Mouse (Mus musculus) heart, embryonic 10.5 days (tissue): ENCODE results near the gene Lin7c. TPM values are rescaled to one million over a fixed set of nuclear protein-coding genes. Genes with fewer than 3 reads are reported as not detected.
"Not testable (repeated sequence)": the region's sequence is repeated elsewhere in the genome, so short reads cannot be mapped to it uniquely, and the experiment has no call there.

ENCODE experiments used
- DNase-seq: peaks from one replicate; pipeline ENCODE4 v3.0.0-alpha.2; 2017; ENCODE audit warnings: low spot score
- H3K27ac ChIP-seq: fragments of 300-500 bp; sonication (generic); 2 replicates; pipeline ENCODE4 v1.5.1; 2016; ENCODE audit warnings: mild to moderate bottlenecking
- H3K27me3 ChIP-seq: fragments of 300-500 bp; sonication (generic); 2 replicates; pipeline ENCODE4 v1.6.1; 2016; ENCODE audit warnings: mild to moderate bottlenecking; ENCODE audit not compliant: poor library complexity, insufficient read depth, severe bottlenecking
- H3K36me3 ChIP-seq: fragments of 300-500 bp; sonication (generic); 2 replicates; pipeline ENCODE4 v1.6.1; 2016; ENCODE audit warnings: mild to moderate bottlenecking, moderate library complexity
- H3K4me1 ChIP-seq: fragments of 300-500 bp; sonication (generic); 2 replicates; pipeline ENCODE4 v1.6.1; 2016; ENCODE audit warnings: mild to moderate bottlenecking
- H3K4me3 ChIP-seq: fragments of 300-500 bp; sonication (generic); 2 replicates; pipeline ENCODE4 v1.5.1; 2016; ENCODE audit warnings: mild to moderate bottlenecking, moderate library complexity
- H3K9me3 ChIP-seq: fragments of 300-500 bp; sonication (generic); 2 replicates; pipeline ENCODE4 v1.6.1; 2016; ENCODE audit warnings: mild to moderate bottlenecking, moderate library complexity
- WGBS: fragments of 180-500 bp; shearing (Covaris S2); methylation state at CpG from one replicate; pipeline ENCODE4 v1.1.7; 2016; 5-methylcytosine and 5-hydroxymethylcytosine counted together
- polyA plus RNA-seq: library from polyadenylated mRNA; unstranded; fragments of >200 nt; fragmentation: Nextera tagmentation; extraction: Ambion mirVana; gene quantifications from 2 replicates; pipeline ENCODE4 v1.2.1, GENCODE M21; 2016

Gene Lin7c
- 50.8 and 54.3 TPM in 2 replicates for polyA plus RNA-seq

DNA sequence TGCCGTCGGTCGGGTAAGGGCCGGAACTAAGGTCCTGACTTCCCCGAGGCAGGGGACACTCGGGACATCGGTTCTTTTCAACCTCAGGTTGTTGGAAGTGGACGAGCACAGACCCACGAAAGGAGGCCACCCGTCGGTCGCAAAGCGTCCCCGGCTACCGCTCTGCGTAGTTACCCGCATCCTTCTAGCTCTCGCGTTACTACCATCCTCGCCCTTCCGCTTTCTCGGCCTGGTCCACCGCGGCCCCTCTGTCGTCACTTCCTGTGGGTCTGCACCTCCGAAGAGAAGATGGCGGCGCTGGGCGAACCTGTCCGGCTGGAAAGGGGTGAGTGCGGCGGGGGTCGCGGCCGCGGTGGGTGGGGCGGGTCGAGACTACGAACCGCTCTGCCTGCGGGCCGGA is at the start of gene Lin7c:
TSS of gene Lin7c (plus strand) at position 257 of the 400 bp plus-strand sequence.
- WGBS, result under 1% methylated on average over 42 of the region's 42 CpGs
- Histone ChIP-seq H3K4me3 (peak within 1 kb of the TSS; percentile 95), H3K36me3 (peaks cover 15% of the 10 kb centered on the region), H3K27me3 (no peaks in the 10 kb centered on the region), H3K4me1 (peaks cover 7% of the 10 kb centered on the region; the same call in 1 of the 2 replicates), H3K9me3 (no peaks in the 10 kb centered on the region), H3K27ac (peak within 1 kb of the TSS; percentile 99)
- DNase-seq, result peak; percentile 98

DNA sequence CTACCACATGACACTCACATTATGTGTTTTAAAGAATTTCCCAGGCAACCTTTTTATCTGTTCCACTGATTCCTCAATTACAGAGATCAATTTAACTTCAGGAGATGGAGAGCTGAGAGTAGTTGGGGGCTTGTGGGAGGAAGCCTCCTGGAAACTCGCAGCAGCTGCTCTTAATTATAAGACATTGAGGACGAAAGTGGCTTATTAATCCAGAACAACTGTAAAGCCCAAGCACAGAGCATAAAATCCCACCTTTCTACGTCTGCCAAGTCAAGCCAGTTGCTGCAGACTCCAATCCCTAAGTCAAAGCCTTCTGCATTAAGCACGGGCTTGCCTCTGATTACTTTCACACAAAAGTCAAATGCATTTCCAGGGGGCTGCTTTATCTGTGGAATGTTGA is 44.3 kb upstream of the Lin7c start:
- H3K36me3 ChIP-seq, result no peaks in the 10 kb centered on the region

DNA sequence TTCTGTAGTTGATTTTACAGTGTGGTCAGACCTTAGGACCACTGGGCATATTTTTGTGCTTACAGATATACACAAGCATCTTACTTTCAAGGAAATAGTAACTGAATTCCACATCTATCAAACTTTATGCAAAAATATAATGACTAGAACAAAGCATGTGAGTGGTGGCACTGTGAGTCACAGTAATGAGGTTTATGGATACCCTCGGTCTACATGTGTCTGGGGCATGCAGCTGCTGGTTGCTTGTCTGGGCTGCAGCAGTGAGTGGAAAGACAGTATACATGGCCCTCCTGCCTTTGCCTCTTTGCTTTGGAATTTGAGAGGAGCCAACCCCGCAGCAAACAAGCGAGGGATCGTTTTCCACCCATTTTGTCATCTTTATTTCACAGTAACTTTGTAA is 42.3 kb upstream of the Lin7c start:
- Histone ChIP-seq H3K9me3 (no peaks in the 10 kb centered on the region), H3K4me3 (no peak overlapping the region), H3K36me3 (no peaks in the 10 kb centered on the region), H3K4me1 (no peaks in the 10 kb centered on the region), H3K27ac (no peak overlapping the region), H3K27me3 (no peaks in the 10 kb centered on the region)
- 64% methylated on average over 4 of the region's 4 CpGs for WGBS
- DNase-seq, result no peak

More for the DNA sequence above, 44.3 kb upstream of the Lin7c start:
- no peaks in the 10 kb centered on the region for H3K9me3 ChIP-seq
- no peak overlapping the region for H3K4me3 ChIP-seq
- 58% methylated on average over 4 of the region's 4 CpGs for WGBS
- no peaks in the 10 kb centered on the region for H3K27me3 ChIP-seq
- DNase-seq, result no peak
- H3K4me1 ChIP-seq, result no peaks in the 10 kb centered on the region
- no peak overlapping the region for H3K27ac ChIP-seq

DNA sequence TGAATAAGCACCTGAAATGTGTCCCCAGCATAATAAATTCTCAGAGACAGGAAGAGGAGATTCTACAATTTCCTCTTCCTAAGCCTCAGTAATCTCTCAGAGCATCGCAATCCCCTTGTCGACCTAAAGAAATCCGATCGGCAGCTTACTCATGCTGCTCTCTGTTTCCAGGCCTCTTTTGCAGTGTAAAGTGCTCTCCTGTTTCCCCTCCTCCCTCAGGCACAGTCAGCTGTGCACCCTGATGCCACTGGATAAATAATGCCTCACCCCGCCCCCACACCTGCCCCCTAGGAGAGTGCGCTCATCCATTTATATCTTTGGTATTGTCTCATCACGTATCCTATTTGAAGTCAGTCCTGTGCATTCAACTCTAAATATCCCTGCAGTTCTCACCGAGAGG is 41.9 kb upstream of the Lin7c start:
- no peak for DNase-seq
- WGBS, result 46% methylated on average over 8 of the region's 8 CpGs
- no peak overlapping the region for H3K27ac ChIP-seq
- H3K4me1 ChIP-seq, result no peaks in the 10 kb centered on the region
- H3K9me3 ChIP-seq, result no peaks in the 10 kb centered on the region
- no peaks in the 10 kb centered on the region for H3K27me3 ChIP-seq
- no peaks in the 10 kb centered on the region for H3K36me3 ChIP-seq
- no peak overlapping the region for H3K4me3 ChIP-seq

DNA sequence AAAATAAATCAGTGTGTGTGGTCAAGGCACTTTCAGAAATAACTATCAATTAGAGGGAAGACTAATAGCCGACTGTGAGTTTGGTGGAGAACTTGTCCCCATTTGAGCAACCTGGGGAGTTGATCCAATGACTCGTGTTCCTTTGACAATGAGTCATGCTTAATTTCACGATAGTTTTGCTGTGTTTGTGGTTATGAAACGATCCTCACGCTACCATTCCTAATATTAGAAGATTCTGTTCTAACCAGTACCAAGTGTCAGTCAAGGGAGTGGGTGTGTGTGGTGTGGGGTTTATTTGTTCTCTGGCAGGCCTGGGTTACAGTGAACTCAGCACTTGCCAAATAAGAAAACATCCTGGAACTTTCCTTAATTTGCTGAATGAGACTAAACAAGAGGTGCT is 35.1 kb upstream of the Lin7c start:
- H3K27ac ChIP-seq, result no peak overlapping the region
- no peak overlapping the region for H3K4me3 ChIP-seq
- no peaks in the 10 kb centered on the region for H3K36me3 ChIP-seq
- no peak for DNase-seq
- H3K27me3 ChIP-seq, result no peaks in the 10 kb centered on the region
- H3K4me1 ChIP-seq, result no peaks in the 10 kb centered on the region
- 78% methylated on average over 5 of the region's 5 CpGs for WGBS
- no peaks in the 10 kb centered on the region for H3K9me3 ChIP-seq

DNA sequence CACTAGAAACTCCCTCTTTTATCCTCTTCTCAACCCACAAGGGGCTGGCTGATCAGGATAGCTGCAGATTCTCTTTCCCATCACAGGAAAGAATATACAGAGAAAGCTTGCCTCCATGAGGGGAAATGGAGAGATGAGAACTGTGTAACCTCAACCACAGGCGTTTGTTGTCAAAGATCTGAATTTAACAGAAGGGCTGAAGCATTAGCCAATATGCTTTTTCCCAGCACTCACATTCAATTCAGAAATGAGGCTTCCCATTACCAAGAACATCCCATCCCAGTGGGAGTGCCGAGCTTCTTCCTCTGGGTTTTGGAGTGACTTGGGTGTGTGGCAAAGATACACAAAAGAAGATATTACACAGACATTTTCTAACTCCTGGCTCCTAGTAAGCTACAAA is 31.0 kb upstream of the Lin7c start:
- no peaks in the 10 kb centered on the region for H3K9me3 ChIP-seq
- no peak for DNase-seq

DNA sequence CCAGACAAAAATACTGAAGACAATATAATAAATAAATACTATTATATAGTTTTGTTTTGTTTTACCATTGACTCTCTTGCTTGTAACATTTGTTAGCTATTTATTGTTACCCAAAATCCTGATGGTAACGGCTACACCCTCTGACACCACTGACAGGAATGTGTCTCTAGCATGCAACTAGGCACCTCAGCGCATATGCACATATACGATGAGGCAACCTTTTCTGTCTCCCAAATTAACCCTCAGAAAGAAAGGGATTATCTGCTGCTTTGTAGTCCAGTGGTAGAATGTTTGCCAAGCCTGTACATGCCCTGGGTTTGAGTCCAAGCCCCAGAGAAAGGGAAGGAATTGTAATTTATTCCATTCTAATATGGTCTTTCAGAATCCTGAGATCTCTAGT is 29.8 kb upstream of the Lin7c start:
- 78% methylated on average over 3 of the region's 3 CpGs for WGBS
- no peaks in the 10 kb centered on the region for H3K4me1 ChIP-seq

More for the DNA sequence above, 31.0 kb upstream of the Lin7c start:
- H3K27ac ChIP-seq, result no peak overlapping the region
- H3K4me3 ChIP-seq, result no peak overlapping the region
- 51% methylated on average over 2 of the region's 2 CpGs for WGBS
- no peaks in the 10 kb centered on the region for H3K4me1 ChIP-seq
- no peaks in the 10 kb centered on the region for H3K36me3 ChIP-seq
- H3K27me3 ChIP-seq, result no peaks in the 10 kb centered on the region

DNA sequence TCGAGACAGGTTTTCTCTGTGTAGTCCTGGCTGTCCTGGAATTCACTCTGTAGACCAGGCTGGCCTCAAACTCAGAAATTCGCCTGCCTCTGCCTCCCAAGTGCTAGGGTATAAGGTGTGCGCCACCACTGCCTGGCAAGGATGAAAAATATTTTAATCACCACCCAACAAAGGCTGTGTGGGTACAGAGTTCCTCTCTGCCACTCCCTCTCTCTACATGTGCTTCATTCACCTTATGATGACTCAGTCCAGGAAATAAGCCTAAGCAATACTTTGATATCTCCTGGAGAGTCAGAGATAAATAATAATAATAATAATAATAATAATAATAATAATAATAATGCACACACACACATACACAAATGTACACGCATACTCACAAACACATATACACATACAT is 11.2 kb upstream of the Lin7c start:
- H3K27ac ChIP-seq, H3K36me3 ChIP-seq, H3K27me3 ChIP-seq, H3K4me3 ChIP-seq, H3K9me3 ChIP-seq, H3K4me1 ChIP-seq, DNase-seq: not testable (repeated sequence)
- WGBS, result 70% methylated on average over 4 of the region's 4 CpGs

More for the DNA sequence above, 29.8 kb upstream of the Lin7c start:
- H3K36me3 ChIP-seq, result no peaks in the 10 kb centered on the region
- no peaks in the 10 kb centered on the region for H3K27me3 ChIP-seq
- H3K27ac ChIP-seq, result no peak overlapping the region
- no peak overlapping the region for H3K4me3 ChIP-seq
- no peak for DNase-seq
- no peaks in the 10 kb centered on the region for H3K9me3 ChIP-seq

DNA sequence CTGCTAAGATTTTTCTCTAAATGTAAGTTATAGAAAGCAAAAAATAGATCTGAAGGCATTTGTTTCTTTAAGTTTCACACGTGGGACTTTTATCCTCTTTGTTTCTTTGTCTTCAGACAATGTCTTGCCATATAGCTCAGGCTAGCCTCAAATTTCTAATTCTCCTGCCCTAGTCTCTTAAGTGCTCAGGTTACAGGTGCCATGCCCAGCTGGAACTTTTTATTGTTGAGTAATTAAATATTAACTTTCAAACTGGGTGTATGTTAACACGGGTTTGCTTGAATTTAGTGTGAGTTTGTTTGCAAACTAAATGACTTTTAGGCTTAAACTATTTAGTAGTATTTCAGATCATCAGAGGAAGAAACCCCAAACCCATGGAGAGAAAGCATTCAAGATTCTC is 9.5 kb upstream of the Lin7c start:
- Histone ChIP-seq H3K27ac (no peak overlapping the region), H3K9me3 (no peaks in the 10 kb centered on the region), H3K36me3 (no peaks in the 10 kb centered on the region), H3K4me1 (no peaks in the 10 kb centered on the region), H3K27me3 (no peaks in the 10 kb centered on the region), H3K4me3 (no peak overlapping the region)
- no peak for DNase-seq
- 50% methylated on average over 2 of the region's 2 CpGs for WGBS

DNA sequence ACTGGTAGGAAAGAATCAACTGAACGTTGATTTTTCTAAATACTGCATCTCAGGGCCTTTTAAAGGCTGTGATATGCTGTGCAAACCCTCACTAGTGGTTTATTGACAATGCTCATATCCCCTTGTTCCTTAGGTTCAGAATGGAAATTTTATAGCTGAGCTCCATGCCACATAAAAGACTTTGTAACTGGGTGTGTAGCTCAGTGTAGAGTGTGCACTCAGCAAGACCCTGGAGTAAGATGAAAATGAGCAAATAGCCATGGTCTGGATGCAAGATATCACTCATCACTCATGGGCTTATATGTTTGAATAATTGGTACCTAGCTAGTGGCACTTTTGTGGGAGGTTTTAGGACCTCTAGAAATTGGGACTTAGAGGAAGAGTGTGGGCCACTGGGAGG is 9.0 kb upstream of the Lin7c start:
- Histone ChIP-seq H3K4me1 (no peaks in the 10 kb centered on the region), H3K36me3 (no peaks in the 10 kb centered on the region), H3K27me3 (no peaks in the 10 kb centered on the region), H3K27ac (no peak overlapping the region), H3K9me3 (no peaks in the 10 kb centered on the region), H3K4me3 (no peak overlapping the region)
- 53% methylated on average over 1 of the region's 1 CpGs for WGBS
- DNase-seq, result no peak

DNA sequence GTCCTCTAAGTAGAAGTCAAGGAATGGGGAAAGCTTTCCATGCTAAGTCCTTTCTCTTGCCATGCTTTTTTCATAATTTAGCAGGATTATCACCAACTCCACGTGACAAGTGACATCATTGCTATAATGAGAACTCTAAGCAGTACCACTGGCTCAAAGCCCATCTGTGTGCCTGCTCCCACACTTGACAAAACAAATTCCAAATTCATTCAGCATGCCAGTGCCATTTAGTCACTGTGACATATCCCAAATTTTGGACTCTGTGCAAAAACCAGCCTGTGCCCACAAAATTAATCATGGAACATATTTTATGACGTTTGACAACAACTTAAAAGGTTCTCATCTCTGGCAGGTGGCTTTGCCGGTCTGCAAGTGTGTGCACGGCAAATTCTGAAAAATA is 6.5 kb upstream of the Lin7c start:
- H3K36me3 ChIP-seq, result no peaks in the 10 kb centered on the region
- H3K4me1 ChIP-seq, result no peaks in the 10 kb centered on the region
- no peak overlapping the region for H3K27ac ChIP-seq
- no peak for DNase-seq
- WGBS, result 76% methylated on average over 4 of the region's 4 CpGs
- H3K27me3 ChIP-seq, result no peaks in the 10 kb centered on the region
- no peaks in the 10 kb centered on the region for H3K9me3 ChIP-seq
- no peak overlapping the region for H3K4me3 ChIP-seq

DNA sequence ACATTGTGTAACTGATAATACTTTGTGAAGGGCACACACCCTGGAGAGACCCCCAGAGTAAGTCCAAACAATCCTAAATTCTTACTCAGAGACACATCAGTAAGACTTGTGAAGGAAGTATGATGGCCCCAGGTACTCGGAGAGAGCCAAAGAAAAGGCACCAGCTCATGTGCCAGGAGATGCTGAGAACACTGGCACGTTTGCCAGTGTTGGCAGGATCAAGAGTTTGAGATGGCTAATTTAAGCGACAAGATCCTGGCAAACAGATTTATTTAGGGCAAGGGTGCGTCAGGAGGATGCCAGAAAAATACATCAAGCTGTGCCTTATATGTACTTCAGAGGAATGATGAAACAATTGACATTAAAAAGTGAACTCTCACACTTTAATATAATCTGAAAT is 6.1 kb upstream of the Lin7c start:
- Histone ChIP-seq H3K4me1 (no peaks in the 10 kb centered on the region), H3K27me3 (no peaks in the 10 kb centered on the region), H3K9me3 (no peaks in the 10 kb centered on the region), H3K4me3 (no peak overlapping the region), H3K27ac (no peak overlapping the region), H3K36me3 (no peaks in the 10 kb centered on the region)
- DNase-seq, result no peak
- WGBS, result 57% methylated on average over 4 of the region's 4 CpGs

DNA sequence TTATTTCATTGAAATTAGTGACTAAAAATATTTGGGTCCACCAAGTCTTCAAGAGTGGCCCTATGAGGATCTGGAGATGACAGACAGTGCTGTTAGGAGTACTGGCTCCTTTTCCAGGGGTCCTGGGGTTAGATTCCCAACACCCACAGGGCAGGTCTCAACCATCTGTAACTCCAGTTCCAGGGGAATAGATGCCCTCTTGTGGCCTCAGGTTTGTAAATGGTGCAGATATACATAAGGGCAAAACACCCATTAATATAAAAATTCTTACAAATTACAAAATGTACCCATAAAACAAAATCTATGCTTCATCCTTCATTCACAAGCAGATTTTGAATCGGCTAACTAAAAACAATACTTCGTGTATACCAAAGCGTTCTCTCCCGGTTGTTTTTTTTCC is 585 bp upstream of the Lin7c start:
- 34% methylated on average over 4 of the region's 4 CpGs for WGBS
- Histone ChIP-seq H3K9me3 (no peaks in the 10 kb centered on the region), H3K27ac (peak overlapping the region; percentile 99)

DNA sequence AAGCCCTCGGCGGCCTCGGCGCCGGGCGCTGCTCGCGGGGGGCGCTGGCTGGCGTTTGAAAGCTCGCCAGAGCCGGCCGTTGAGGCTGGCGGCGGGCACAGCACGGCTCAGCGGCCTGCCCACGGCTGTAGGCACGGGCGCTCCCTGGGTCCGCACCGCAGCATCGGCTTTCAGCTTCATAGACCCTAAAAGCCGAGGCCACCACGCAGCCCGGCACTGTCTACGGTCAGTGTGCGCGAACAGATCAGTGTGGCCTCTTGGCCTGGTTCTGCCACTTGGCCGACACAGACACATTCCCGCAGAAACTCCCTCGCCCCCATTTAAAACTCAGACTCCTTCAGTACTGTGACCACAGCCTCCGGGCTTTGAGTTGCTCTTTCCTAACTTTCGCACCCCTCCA is 378 bp downstream of the Lin7c start:
- Histone ChIP-seq H3K4me3 (peak overlapping the region; percentile 95), H3K4me1 (peaks cover 7% of the 10 kb centered on the region; the same call in 1 of the 2 replicates), H3K36me3 (peaks cover 20% of the 10 kb centered on the region), H3K27ac (peak overlapping the region; percentile 99), H3K9me3 (no peaks in the 10 kb centered on the region), H3K27me3 (no peaks in the 10 kb centered on the region)
- WGBS, result under 1% methylated on average over 34 of the region's 34 CpGs
- DNase-seq, result peak; percentile 83

More for the DNA sequence above, 585 bp upstream of the Lin7c start:
- H3K36me3 ChIP-seq, result peaks cover 10% of the 10 kb centered on the region
- peak overlapping the region; percentile 95 for H3K4me3 ChIP-seq
- H3K4me1 ChIP-seq, result peaks cover 7% of the 10 kb centered on the region; the same call in 1 of the 2 replicates
- H3K27me3 ChIP-seq, result no peaks in the 10 kb centered on the region
- DNase-seq, result no peak
